Mouse (Mus musculus) midbrain, postnatal 0 days (tissue): ENCODE data around the gene Gpr62. TPM values are rescaled to one million over a fixed set of nuclear protein-coding genes. Genes with fewer than 3 reads are reported as not detected.

Experiments used
- ATAC-seq: fragments of 200-750 bp; cut with Nextera tagmentation; 2 replicates; pipeline ENCODE4 v1.8.0; 2017; ENCODE audit warnings: moderate number of reproducible peaks, mild to moderate bottlenecking, moderate TSS enrichment, moderate library complexity; ENCODE audit not compliant: low FRiP score
- DNase-seq: peaks from one replicate; pipeline ENCODE4 v3.0.0-alpha.2; 2015; ENCODE audit warnings: low spot score
- H3K27ac ChIP-seq: fragments of 300-500 bp; sonication (generic); 2 replicates; pipeline ENCODE4 v1.5.1; 2014; ENCODE audit warnings: low read depth, mild to moderate bottlenecking, low read length, mixed read lengths
- H3K27me3 ChIP-seq: fragments of 300-500 bp; sonication (generic); 2 replicates; pipeline ENCODE4 v1.6.1; 2014; ENCODE audit warnings: low read length, control low read depth, mixed read lengths; ENCODE audit not compliant: insufficient read depth
- H3K36me3 ChIP-seq: fragments of 300-500 bp; sonication (generic); 2 replicates; pipeline ENCODE4 v1.6.1; 2014; ENCODE audit warnings: low read length, control low read depth, mixed read lengths; ENCODE audit not compliant: insufficient read depth
- H3K4me1 ChIP-seq: fragments of 300-500 bp; sonication (generic); 2 replicates; pipeline ENCODE4 v1.6.1; 2014; ENCODE audit warnings: mild to moderate bottlenecking, control low read depth, antibody characterized with exemption, low read length, mixed read lengths; ENCODE audit not compliant: insufficient read depth
- H3K4me2 ChIP-seq: fragments of 300-500 bp; sonication (generic); 2 replicates; pipeline ENCODE4 v1.6.1; 2014; ENCODE audit warnings: low read depth, mild to moderate bottlenecking, low read length, mixed read lengths; ENCODE audit not compliant: poor library complexity, severe bottlenecking
- H3K4me3 ChIP-seq: fragments of 300-500 bp; sonication (generic); 2 replicates; pipeline ENCODE4 v1.5.1; 2014; ENCODE audit warnings: low read depth, mild to moderate bottlenecking, low read length, moderate library complexity
- H3K9ac ChIP-seq: fragments of 300-500 bp; sonication (generic); replicated peaks from 2 replicates; pipeline ENCODE4 v1.6.1; 2014; ENCODE audit warnings: mild to moderate bottlenecking, low read length, moderate library complexity, mixed read lengths; ENCODE audit not compliant: poor library complexity, severe bottlenecking
- H3K9me3 ChIP-seq: fragments of 300-500 bp; sonication (generic); 2 replicates; pipeline ENCODE4 v1.6.1; 2016; ENCODE audit warnings: low read length, control low read depth
- CTCF ChIP-seq: IDR thresholded peaks from 2 replicates; pipeline ENCODE4 v1.5.1; 2016; ENCODE audit warnings: antibody characterized with exemption, mild to moderate bottlenecking
- WGBS: fragments of 180-500 bp; shearing (Covaris S2); extraction: QIAGEN DNeasy Blood & Tissue Kit; methylation state at CpG from one replicate; pipeline ENCODE4 v1.1.7; 2014; 5-methylcytosine and 5-hydroxymethylcytosine counted together
- polyA plus RNA-seq: library from polyadenylated mRNA; unstranded; fragments of >200 nt; fragmentation: Nextera tagmentation; extraction: Ambion mirVana; gene quantifications from 2 replicates; pipeline ENCODE4 v1.2.1, GENCODE M21; 2015
- total RNA-seq: library from RNA; depleted of rRNA; stranded (reverse); fragments of >200 nt; gene quantifications from 2 replicates; pipeline ENCODE4 v1.2.3, GENCODE M21; 2014

The Gpr62 gene
- total and polyA plus RNA-seq, 2 experiments from 2014 or later, result 2.2 to 2.9 TPM

DNA sequence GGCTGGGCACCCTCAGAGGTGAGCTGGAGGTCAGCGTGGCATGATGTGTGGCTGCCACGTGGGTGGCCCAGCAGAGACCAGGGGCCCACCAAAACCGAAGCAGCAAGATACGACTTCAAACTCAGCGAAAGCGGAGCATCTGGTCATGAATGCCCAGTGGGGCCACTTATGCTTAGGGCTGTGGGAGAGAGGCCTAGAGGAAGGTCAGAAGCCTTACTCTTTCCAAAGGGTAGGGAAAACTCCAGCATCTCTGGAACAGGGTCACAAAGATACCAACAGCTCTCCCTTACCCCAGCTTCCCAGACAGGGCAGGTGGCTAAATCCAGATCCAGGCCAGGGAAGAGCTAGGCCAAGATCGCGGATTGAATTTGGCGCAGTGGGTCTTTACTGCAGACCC, 8.6 kb downstream of the Gpr62 start:
- 28% methylated on average over 9 of the region's 9 CpGs for WGBS
- ATAC-seq, result no peak
- Histone ChIP-seq H3K9ac (peak overlapping the region; percentile 96; the same call in 1 of the 2 replicates), H3K27me3 (no peaks in the 10 kb centered on the region), H3K4me1 (peaks cover 37% of the 10 kb centered on the region), H3K36me3 (peaks cover 22% of the 10 kb centered on the region), H3K4me3 (no peak overlapping the region), H3K4me2 (peak overlapping the region; percentile 85), H3K27ac (peak overlapping the region; percentile 38; the same call in 1 of the 2 replicates), H3K9me3 (no peaks in the 10 kb centered on the region)
- DNase-seq, result no peak
- no peak for TF ChIP-seq CTCF

DNA sequence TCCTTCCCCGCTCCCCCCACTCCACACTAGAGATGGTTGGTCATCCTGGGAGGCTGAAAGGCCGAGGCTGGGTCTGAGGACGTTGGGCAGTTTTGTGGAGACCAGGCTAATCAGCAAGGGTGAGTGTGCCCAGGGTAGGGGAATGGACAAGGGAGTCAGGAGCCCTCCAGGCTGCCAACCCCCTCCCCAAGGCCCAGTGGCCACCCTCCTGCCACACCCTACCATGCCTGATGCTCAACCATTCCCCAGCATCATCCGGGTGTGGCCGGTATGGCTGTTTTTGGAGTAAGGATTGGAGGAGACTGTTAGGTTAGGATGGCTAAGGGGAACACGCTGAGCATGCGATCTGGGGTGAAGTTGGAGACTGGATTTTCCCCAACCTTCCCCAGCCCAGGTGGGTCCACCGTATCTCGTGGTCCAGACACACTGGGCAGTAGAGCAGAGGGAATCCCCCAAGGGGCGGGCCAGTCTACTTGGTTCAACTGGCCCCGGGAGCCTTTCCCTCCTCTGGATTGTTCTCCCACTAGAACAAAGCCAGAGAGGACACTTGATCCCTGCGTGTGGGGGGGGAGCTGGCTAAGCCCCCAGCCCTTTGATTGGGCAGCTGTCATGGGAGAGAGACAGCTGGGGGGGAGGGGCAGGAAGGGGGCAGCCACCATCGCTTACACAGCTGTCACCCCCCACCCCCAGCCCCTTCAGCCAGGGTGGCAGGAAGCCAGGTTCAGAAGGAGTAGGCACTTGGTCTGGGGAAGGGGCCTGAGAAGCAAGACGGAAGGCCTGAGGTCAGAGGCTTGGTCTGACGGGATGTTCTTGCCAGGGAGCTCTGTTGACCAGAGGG, 9.2 kb downstream of the Gpr62 start:
- TF ChIP-seq CTCF, result no peak
- Histone ChIP-seq H3K4me1 (peaks cover 37% of the 10 kb centered on the region), H3K4me2 (peak overlapping the region; percentile 85), H3K36me3 (peaks cover 16% of the 10 kb centered on the region), H3K27ac (peak overlapping the region; percentile 38; the same call in 1 of the 2 replicates), H3K4me3 (0 out of 2 replicates have a peak overlapping the region, but pooled peaks have one; percentile 2), H3K27me3 (no peaks in the 10 kb centered on the region), H3K9me3 (no peaks in the 10 kb centered on the region), H3K9ac (peak overlapping the region; percentile 96)
- WGBS, result 27% methylated on average over 15 of the region's 15 CpGs
- DNase-seq (peak; percentile 65), ATAC-seq (no peak)

DNA sequence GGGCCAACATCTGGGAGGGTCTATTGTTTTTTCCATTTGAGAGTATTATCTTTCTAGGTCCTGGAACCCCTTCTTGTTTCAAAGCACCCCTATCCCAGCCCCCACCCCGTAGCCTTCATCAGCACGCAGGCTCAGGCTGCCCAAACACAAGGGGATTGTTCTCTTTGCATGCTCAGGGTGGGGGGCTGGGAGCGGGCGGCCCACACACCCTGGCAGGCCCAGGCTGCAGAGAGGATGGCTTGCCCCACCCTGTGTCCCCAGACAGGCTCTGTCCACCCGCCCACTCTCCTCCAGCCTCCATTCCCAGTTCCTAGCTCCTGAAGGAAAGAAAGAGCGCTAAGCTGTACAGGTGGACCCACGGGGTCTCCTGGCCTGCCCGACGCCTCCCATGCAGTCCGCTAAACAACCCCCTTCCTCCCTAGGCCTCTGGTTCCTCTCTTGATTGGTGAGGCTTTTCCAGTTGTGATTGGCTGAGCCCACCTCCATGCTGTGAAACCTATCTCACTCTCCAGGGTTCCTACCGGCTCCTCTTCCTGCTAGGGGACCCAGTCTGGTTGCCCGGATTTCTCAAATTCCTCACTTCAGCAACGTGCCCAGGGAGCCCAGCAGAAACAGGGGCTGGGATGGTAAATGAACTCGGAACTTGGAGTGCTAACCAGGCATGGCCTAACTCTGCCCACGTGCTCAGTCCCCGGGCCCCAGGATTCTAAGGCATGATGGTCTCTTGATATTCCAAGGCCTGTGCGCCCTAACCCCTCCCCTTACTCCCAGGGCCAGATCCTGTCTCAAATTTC, 10.7 kb downstream of the Gpr62 start:
- Histone ChIP-seq H3K9ac (peak overlapping the region; percentile 96), H3K9me3 (no peaks in the 10 kb centered on the region), H3K4me3 (peak overlapping the region; percentile 65), H3K27me3 (no peaks in the 10 kb centered on the region), H3K27ac (peak overlapping the region; percentile 89), H3K4me1 (peaks cover 37% of the 10 kb centered on the region), H3K4me2 (peak overlapping the region; percentile 85), H3K36me3 (peaks cover 8% of the 10 kb centered on the region; the same call in 1 of the 2 replicates)
- DNase-seq (peak; percentile 72), ATAC-seq (peak; percentile 33; the same call in 1 of the 2 replicates)
- WGBS, result 6% methylated on average over 17 of the region's 17 CpGs
- TF ChIP-seq CTCF, result no peak

DNA sequence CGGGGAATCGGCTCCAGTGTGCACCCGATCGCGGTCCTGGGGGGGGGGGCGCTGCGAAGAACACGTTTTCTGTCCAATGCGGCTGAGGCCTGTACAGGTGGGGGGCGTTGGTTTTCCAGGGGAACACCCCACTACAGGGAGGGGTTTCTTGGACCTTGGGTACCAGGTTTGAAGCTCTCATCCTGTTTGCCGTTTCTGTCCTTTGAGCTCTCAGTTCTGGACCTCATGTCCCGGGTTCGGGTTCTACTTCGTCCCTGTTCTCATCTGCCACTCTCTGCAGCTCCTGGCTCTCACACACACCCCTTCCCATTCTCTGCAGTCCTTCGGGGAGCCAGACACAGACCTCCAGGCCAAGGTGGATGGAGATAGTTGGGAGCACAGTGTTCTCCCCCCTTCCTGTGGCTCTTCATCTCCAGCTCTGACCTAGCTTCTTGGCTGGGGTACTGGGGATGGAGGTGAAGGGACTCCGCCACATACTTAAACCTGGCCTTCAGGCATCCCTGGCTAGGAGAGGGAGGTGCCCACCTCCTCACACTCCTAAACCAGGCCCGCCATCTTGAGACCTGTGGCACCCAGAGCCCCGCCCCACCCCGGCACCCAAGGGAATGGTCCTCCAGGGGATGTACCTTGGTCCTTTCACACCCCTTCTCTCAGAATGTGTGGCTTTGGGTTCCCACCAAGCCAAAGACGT, 11.5 kb downstream of the Gpr62 start:
- no peak for TF ChIP-seq CTCF
- H3K36me3 ChIP-seq, result peaks cover 5% of the 10 kb centered on the region; the same call in 1 of the 2 replicates
- H3K27ac ChIP-seq, result peak overlapping the region; percentile 89
- H3K4me3 ChIP-seq, result peak overlapping the region; percentile 65
- no peaks in the 10 kb centered on the region for H3K27me3 ChIP-seq
- peak; percentile 50 for DNase-seq
- peak; percentile 13; the same call in 1 of the 2 replicates for ATAC-seq
- no peaks in the 10 kb centered on the region for H3K9me3 ChIP-seq
- peaks cover 37% of the 10 kb centered on the region for H3K4me1 ChIP-seq
- H3K9ac ChIP-seq, result peak overlapping the region; percentile 96
- H3K4me2 ChIP-seq, result peak overlapping the region; percentile 85
- WGBS, result 0% methylated on average over 15 of the region's 20 CpGs

DNA sequence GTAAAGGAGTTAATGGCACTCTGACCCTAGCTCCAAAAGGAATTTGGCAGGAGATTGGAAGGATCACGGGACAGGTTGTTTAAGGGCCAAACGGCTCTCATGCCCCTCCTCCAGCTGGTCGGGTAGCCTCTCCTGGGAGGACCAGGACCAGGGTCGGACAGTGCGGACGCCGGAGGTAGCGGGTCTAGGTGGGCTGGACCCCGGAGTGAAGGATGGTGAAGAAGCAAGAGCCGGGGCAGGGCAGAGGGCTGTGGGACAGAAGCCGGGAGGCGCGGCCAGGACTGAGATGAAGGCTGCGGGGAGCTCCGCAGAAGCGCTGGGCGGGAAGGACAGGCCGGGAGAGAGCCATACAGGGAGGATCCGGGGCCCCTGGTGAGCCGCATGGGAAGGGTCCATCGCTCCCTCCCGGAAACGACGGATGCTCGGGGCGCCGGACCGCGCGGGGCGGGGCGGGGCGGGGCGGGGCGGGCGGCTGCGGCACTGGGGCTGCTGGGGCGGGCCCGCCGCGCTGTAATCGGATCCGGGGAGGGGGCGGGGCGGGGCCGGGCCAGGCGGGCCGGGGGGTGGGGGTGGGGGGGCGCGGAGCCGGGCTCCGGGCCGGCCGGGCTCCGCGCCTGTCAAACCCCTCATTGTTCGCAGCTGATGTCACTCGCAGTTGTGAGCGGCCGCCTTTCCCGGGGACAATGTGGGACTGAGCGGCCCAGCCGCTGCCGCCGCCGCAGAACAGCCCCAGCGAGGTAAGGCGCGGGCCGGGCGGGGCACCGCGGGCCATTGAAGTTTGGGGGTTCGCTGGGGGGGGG, 12.3 kb downstream of the Gpr62 start, which contains the start of gene Pcbp4:
TSS of gene Pcbp4 (plus strand) at position 21 of the 800 bp plus-strand sequence.
- H3K9me3 ChIP-seq, result no peaks in the 10 kb centered on the region
- no peaks in the 10 kb centered on the region for H3K27me3 ChIP-seq
- ATAC-seq (peak; percentile 50), DNase-seq (peak; percentile 67)
- H3K27ac ChIP-seq, result peak within 1 kb of the TSS; percentile 89
- peaks cover 5% of the 10 kb centered on the region; the same call in 1 of the 2 replicates for H3K36me3 ChIP-seq
- no peak for TF ChIP-seq CTCF
- H3K4me1 ChIP-seq, result peaks cover 37% of the 10 kb centered on the region
- peak within 1 kb of the TSS; percentile 85 for H3K4me2 ChIP-seq
- peak within 1 kb of the TSS; percentile 96 for H3K9ac ChIP-seq
- peak within 1 kb of the TSS; percentile 65 for H3K4me3 ChIP-seq
- 1% methylated on average over 32 of the region's 74 CpGs for WGBS
